Mouse (Mus musculus): Measurements from ENCODE around the gene Itih1. TPM values are rescaled to one million over a fixed set of nuclear protein-coding genes. Genes with fewer than 3 reads are reported as not detected.

Itih1 gene
- total RNA-seq, 2 experiments from 2014 or later: not detected

DNA sequence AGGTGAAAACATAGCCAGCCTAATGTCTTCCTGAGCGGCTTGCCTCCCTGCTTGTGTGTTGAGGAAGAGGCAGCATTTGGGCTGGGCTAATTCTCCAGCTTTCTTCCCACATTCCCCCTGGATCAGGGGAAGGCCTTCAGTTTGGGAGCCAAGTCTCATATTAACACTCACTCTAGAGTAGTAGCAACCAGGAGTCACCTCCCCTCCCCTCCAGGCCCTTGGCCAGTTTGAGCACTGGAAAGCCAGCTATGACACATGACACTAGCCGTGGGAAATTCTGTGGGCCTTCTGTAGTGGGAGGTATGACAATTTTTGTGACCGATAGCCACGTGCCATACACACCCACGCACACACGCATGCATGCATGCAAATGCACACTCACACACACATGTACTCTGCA is 37.1 kb downstream of the Itih1 start:
- no peak for DNase-seq (ENCODE audit: low spot score in 2 of 2)

DNA sequence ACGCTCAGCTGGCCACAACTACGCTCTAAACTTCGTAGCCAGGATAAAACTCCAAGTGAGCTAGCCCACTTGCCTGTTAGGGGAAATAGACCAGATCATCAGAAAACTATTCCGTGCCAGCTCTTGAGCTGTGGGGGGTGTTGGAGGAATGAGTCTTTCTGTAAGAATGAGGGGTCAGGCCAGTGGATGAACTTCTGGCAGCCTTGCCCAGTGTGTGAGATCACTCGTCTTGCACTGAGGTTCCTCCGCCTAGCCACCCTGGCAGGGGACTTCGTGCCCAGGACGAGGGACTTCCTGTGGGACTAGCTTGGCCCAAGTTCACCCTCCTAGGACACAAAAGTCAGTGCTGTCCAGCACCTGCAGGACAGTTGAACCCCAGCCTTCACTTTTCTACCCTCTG is 38.8 kb downstream of the Itih1 start:
- no peak for DNase-seq (ENCODE audit: low spot score in 2 of 2)

GRCm38 (mm10) chr14:30903036-30903435 is 40.1 kb downstream of the Itih1 start:
- DNase-seq (ENCODE audit: low spot score in 2 of 2): no peak

DNA sequence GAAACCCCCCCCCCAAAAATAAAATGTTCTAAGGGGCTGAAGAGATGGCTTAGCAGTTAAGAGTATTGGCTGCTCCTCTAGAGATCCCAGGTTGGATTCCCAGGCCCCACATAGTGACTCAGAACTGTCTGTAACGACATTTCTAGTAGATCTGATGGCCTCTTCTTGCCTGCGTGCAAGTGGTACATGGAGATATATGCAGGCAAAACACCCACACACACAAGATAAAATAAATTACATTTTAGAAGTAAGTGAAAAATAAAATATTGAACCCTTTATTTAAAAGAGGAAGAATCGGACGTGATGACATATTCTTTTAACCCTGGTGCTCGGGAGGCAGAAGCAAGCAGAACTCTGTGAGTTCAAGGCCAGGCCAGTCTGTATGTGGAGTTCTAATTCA is 40.5 kb downstream of the Itih1 start:
- no peak for DNase-seq (ENCODE audit: low spot score in 2 of 2)

GRCm38 (mm10) chr14:30899972-30900371 is 43.1 kb downstream of the Itih1 start:
- no peak for DNase-seq (ENCODE audit: low spot score in 2 of 2)

GRCm38 (mm10) chr14:30888271-30888732 is 54.8 kb downstream of the Itih1 start:
- no peak for DNase-seq (ENCODE audit: low spot score in 2 of 2)

DNA sequence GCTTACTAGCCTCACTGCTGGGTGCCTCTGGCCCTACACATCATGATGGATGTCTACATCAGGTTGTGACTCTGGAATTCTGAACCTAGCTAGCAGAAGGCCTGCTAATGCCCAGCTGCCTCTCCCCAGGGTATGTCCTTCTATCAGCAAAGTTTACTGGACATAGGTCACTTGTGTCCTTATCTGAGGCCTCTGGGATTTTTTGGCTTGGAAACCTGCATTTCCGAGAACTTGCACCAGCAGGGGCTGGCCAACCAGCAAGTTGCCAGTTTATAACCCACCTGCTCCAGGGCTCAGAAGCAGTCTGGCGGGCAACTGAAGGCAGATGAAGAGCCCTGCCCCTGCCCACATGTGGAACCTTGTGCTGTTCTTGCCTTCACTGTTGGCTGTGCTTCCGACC is 56.9 kb downstream of the Itih1 start, which contains the start of gene Itih4:
Gene Itih4 (plus strand): TSS at position 273 of the 400 bp plus-strand sequence.
- DNase-seq (ENCODE audit: low spot score in 2 of 2): no peak

DNA sequence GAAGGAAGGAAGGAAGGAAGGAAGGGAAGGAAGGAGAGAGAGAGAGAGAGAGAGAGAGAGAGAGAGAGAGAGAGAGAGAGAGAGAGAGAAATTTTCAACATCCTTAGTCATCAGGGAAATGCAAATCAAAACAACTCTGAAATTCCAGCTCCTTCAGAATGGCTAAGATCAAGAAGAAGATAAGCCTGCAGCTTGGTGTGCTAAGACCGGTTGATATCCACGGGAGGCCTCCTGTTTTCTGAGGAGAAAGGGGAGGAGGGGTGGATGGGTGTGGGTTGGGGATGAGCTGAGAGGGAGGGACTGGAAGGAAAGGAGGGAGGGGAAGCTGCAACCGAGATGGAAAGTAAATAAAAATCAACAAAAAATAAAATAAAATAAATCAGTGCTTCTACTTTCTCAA is 57.8 kb downstream of the Itih1 start:
- DNase-seq (ENCODE audit: low spot score in 2 of 2): no peak

- no peak for DNase-seq (ENCODE audit: low spot score in 2 of 2)
Measured at GRCm38 (mm10) chr14:30881718-30882108, 61.4 kb downstream of the Itih1 start.

- DNase-seq (ENCODE audit: low spot score in 2 of 2): peak; percentile 57 to 63
Measured at GRCm38 (mm10) chr14:30880811-30881717, 62.0 kb downstream of the Itih1 start.

- no peak for DNase-seq (ENCODE audit: low spot score in 2 of 2)
Measured at GRCm38 (mm10) chr14:30880251-30880650, 62.8 kb downstream of the Itih1 start.

GRCm38 (mm10) chr14:30879794-30880193 is 63.3 kb downstream of the Itih1 start:
- no peak for DNase-seq (ENCODE audit: low spot score in 2 of 2)

Other genes starting within 250 kb of the Itih1 start
- 10 to 100 TPM; 39.3 to 41.0 TPM for gene Sfmbt1, start 228.4 kb downstream of the Itih1 start, total RNA-seq (2021)
- 10 to 100 TPM; 20.7 to 22.9 TPM for gene Tmem110, start 117.7 kb downstream of the Itih1 start, total RNA-seq (2021)
- 1 to 10 TPM; 2.5 to 3.5 TPM for gene Mustn1, start 64.1 kb downstream of the Itih1 start, total RNA-seq (2021)
- gene Itih4, start 56.8 kb downstream of the Itih1 start, total RNA-seq (2021): under 1 TPM in 1 of 2 experiments, not detected in 1; 0.19 TPM
- 10 to 100 TPM; 25.8 to 32.8 TPM for gene Itih3, start 19.5 kb downstream of the Itih1 start, total RNA-seq (2021)
- gene Nek4, start 8.1 kb upstream of the Itih1 start, total RNA-seq (2021): 10 to 100 TPM; 17.0 to 21.2 TPM
- 10 to 100 TPM; 34.0 to 38.2 TPM for gene Glt8d1, start 58.1 kb upstream of the Itih1 start, total RNA-seq (2021)
- 100 to 1,000 TPM; 166 to 174 TPM for gene Spcs1, start 58.4 kb upstream of the Itih1 start, total RNA-seq (2021)
- gene Pbrm1, start 75.8 kb upstream of the Itih1 start, total RNA-seq (2021): 10 to 100 TPM; 52.3 to 54.5 TPM
- 10 to 100 TPM; 42.1 to 53.0 TPM for gene Gnl3, start 75.9 kb upstream of the Itih1 start, total RNA-seq (2021)
- 10 to 100 TPM; 22.8 to 29.7 TPM for gene Smim4, start 185.7 kb upstream of the Itih1 start, total RNA-seq (2021)
- 1 to 10 TPM; 1.9 to 4.6 TPM for gene Nt5dc2, start 187.8 kb upstream of the Itih1 start, total RNA-seq (2021)
- gene Stab1, start 225.4 kb upstream of the Itih1 start, total RNA-seq (2021): 10 to 100 TPM; 22.3 to 25.0 TPM

Measured in left cerebral cortex, adult 18-20 months (tissue).